Mouse (Mus musculus) myocyte (in vitro differentiated cells): ENCODE measurements around the gene Defb43. TPM values are rescaled to one million over a fixed set of nuclear protein-coding genes. Genes with fewer than 3 reads are reported as not detected.

Experiments used
- H3K27me3 ChIP-seq: one replicate; pipeline ENCODE4 v1.6.1; 2011; ENCODE audit not compliant: control insufficient read depth, insufficient read depth, insufficient read length
- H3K36me3 ChIP-seq: one replicate; pipeline ENCODE4 v1.6.1; 2011; ENCODE audit not compliant: control insufficient read depth, insufficient read depth
- H3K4me2 ChIP-seq: one replicate; pipeline ENCODE4 v1.6.1; 2011; ENCODE audit warnings: low read depth, control low read depth
- H3K4me3 ChIP-seq: one replicate; pipeline ENCODE4 v1.5.1; 2011; ENCODE audit warnings: mild to moderate bottlenecking, control low read depth, moderate library complexity
- H3K79me2 ChIP-seq: one replicate; pipeline ENCODE4 v1.6.1; 2011; ENCODE audit not compliant: control insufficient read depth, insufficient read depth
- H3ac ChIP-seq: one replicate; pipeline ENCODE4 v1.6.1; 2011; ENCODE audit not compliant: control insufficient read depth, insufficient read length
- CEBPB ChIP-seq: IDR thresholded peaks from 2 replicates; pipeline ENCODE4 v1.6.1; 2011; ENCODE audit warnings: mild to moderate bottlenecking, moderate library complexity; ENCODE audit not compliant: poor library complexity, insufficient read depth, severe bottlenecking
- E2F4 ChIP-seq: IDR thresholded peaks from one replicate; pipeline ENCODE4 v1.6.1; 2011; ENCODE audit warnings: mild to moderate bottlenecking, control low read depth, moderate library complexity; ENCODE audit not compliant: insufficient read depth
- MAX ChIP-seq: IDR thresholded peaks from one replicate; pipeline ENCODE4 v1.6.1; 2011; ENCODE audit warnings: low read depth, mild to moderate bottlenecking, control low read depth
- MYOD1 ChIP-seq, 3 experiments: IDR thresholded peaks; one replicate each; pipeline ENCODE4 v1.6.1; 2011; ENCODE audit warnings: control low read depth in 2 of 3, low read depth in 2 of 3, mild to moderate bottlenecking in 2 of 3, moderate library complexity in 1 of 3; ENCODE audit not compliant: insufficient read length in 2 of 3, control insufficient read depth in 1 of 3
- MYOG ChIP-seq, 3 experiments: IDR thresholded peaks; one replicate each; pipeline ENCODE4 v1.6.1; 2011; ENCODE audit warnings: control low read depth in 2 of 3, low read depth in 2 of 3, mild to moderate bottlenecking in 2 of 3; ENCODE audit not compliant: insufficient read length in 2 of 3, control insufficient read depth in 1 of 3, insufficient read depth in 1 of 3
- POLR2A ChIP-seq: IDR thresholded peaks from one replicate; pipeline ENCODE4 v1.6.1; 2011; ENCODE audit warnings: low read depth, mild to moderate bottlenecking, control low read depth, moderate library complexity; ENCODE audit not compliant: insufficient read length
- POLR2AphosphoS2 ChIP-seq: IDR thresholded peaks from one replicate; pipeline ENCODE4 v1.6.1; 2011; ENCODE audit warnings: low read depth, control low read depth; ENCODE audit not compliant: insufficient read length
- REST ChIP-seq: IDR thresholded peaks from one replicate; pipeline ENCODE4 v1.6.1; 2011; ENCODE audit warnings: mild to moderate bottlenecking, control low read depth, moderate library complexity; ENCODE audit not compliant: insufficient read depth, insufficient read length
- SRF ChIP-seq: IDR thresholded peaks from one replicate; pipeline ENCODE4 v1.6.1; 2011; ENCODE audit warnings: low read depth; ENCODE audit not compliant: control insufficient read depth, insufficient read length
- TCF12 ChIP-seq: IDR thresholded peaks from one replicate; pipeline ENCODE4 v1.6.1; 2011; ENCODE audit warnings: mild to moderate bottlenecking, control low read depth; ENCODE audit not compliant: poor library complexity, insufficient read depth, severe bottlenecking
- TCF3 ChIP-seq: IDR thresholded peaks from one replicate; pipeline ENCODE4 v1.6.1; 2011; ENCODE audit warnings: low read depth, control low read depth; ENCODE audit not compliant: insufficient read length
- USF1 ChIP-seq: IDR thresholded peaks from one replicate; pipeline ENCODE4 v1.6.1; 2011; ENCODE audit warnings: low read depth, mild to moderate bottlenecking, control low read depth, moderate library complexity
- polyA plus RNA-seq: library from polyadenylated mRNA; unstranded; fragments of >200 nt; fragmentation: generic; extraction: Trizol; gene quantifications from one replicate; pipeline ENCODE4 v1.2.1, GENCODE M21; 2012; ENCODE audit warnings: missing spikeins

Gene Defb43
- not detected for polyA plus RNA-seq

DNA sequence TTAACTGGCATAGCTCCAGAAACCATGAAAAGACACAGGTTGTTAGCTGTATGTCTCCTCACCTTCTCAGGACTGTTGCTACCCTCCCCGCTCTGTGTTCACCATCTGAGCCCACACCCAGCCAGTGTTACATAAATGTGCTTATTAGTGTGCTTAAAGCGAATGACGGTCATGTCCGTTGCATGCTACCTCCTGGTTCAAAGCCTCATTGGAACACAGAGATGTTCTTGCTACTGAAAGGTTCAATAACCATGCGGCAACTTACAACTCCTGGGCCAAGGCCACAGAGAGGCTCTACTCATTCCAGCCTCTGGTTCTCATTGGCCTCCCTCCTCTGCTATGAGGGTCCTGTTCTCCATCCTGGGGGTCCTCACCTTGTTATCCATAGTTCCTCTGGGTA lies at the start of gene Defb43:
Defb43 (plus strand) TSS at position 301 of the 400 bp plus-strand sequence.
- no peaks in the 10 kb centered on the region for H3K79me2 ChIP-seq
- no peaks in the 10 kb centered on the region for H3K36me3 ChIP-seq
- no peaks in the 10 kb centered on the region for H3K27me3 ChIP-seq
- no peak within 1 kb of the TSS for H3ac ChIP-seq
- TF ChIP-seq POLR2A (no peak), MAX (no peak), E2F4 (no peak), MYOG (IDR thresholded peaks at IDR 0.05; ENCODE audit: control insufficient read depth in 1 of 3, insufficient read depth in 1 of 3, insufficient read length in 2 of 3, low read depth in 2 of 3) (no peak), REST (no peak), CEBPB (no peak), MYOD1 (IDR thresholded peaks at IDR 0.05; ENCODE audit: control insufficient read depth in 1 of 3, insufficient read length in 2 of 3, low read depth in 2 of 3) (no peak), USF1 (no peak), POLR2AphosphoS2 (no peak), TCF3 (no peak), TCF12 (no peak), SRF (no peak)
- H3K4me2 ChIP-seq = no peak within 1 kb of the TSS
- H3K4me3 ChIP-seq = no peak within 1 kb of the TSS

DNA sequence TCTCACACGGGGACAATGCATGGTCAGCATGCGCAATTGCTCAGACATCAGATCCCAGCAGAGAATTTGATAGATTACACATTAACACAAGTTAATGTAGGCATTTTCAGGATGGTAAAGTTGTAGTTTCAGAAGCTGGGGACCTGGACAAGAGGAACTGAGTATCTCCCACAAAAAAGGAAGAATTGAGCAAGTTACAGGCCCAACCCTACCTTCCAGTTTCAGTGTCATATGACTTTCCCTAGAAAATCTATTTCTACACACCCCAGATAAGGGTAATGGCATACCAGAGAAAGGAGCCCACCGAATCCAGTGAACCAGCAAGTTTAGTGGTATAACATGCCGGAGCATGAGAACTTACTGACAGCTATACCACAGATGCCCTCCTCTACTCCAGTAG lies 47.9 kb upstream of the Defb43 start:
- H3K27me3 ChIP-seq = no peaks in the 10 kb centered on the region
- H3K79me2 ChIP-seq = no peaks in the 10 kb centered on the region
- TF ChIP-seq POLR2A (no peak), POLR2AphosphoS2 (no peak), MYOG (IDR thresholded peaks at IDR 0.05; ENCODE audit: control insufficient read depth in 1 of 3, insufficient read depth in 1 of 3, insufficient read length in 2 of 3, low read depth in 2 of 3) (no peak), CEBPB (no peak), TCF12 (no peak)
- H3K4me3 ChIP-seq = no peak overlapping the region
- no peak overlapping the region for H3ac ChIP-seq
- peaks cover 4% of the 10 kb centered on the region for H3K36me3 ChIP-seq
- H3K4me2 ChIP-seq = no peak overlapping the region

DNA sequence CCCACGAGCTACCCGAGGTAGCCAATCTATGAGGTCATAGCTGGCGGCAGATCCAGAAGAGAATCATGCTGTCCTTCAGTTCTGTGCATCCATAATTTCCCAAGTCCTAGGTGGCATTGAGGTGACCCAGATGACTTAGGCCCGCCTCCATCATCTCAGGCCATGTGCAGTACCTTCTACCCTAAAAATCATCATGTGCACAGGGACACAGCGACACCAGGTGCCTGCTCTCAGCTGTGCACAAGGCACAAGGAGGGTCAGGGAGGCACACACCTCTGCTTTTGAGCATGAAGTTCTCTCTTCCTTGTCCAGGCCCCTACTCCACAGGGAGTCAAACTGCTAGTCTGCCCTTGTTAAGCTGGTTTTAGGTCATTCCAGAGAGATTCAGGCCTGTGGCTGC lies 46.2 kb upstream of the Defb43 start:
- no peak overlapping the region for H3K4me2 ChIP-seq
- H3K4me3 ChIP-seq = no peak overlapping the region
- H3K36me3 ChIP-seq = no peaks in the 10 kb centered on the region
- H3K79me2 ChIP-seq = no peaks in the 10 kb centered on the region
- H3ac ChIP-seq = no peak overlapping the region
- no peaks in the 10 kb centered on the region for H3K27me3 ChIP-seq
- TF ChIP-seq USF1 = no peak
- no peak for TF ChIP-seq CEBPB
- TF ChIP-seq MYOG (IDR thresholded peaks at IDR 0.05; ENCODE audit: control insufficient read depth in 1 of 3, insufficient read depth in 1 of 3, insufficient read length in 2 of 3, low read depth in 2 of 3) = no peak
- no peak for TF ChIP-seq TCF12
- no peak for TF ChIP-seq POLR2A
- no peak for TF ChIP-seq MYOD1 (IDR thresholded peaks at IDR 0.05; ENCODE audit: control insufficient read depth in 1 of 3, insufficient read length in 2 of 3, low read depth in 2 of 3)
- TF ChIP-seq TCF3 = no peak
- TF ChIP-seq E2F4 = no peak
- TF ChIP-seq MAX = no peak
- TF ChIP-seq REST = no peak
- no peak for TF ChIP-seq SRF
- no peak for TF ChIP-seq POLR2AphosphoS2

DNA sequence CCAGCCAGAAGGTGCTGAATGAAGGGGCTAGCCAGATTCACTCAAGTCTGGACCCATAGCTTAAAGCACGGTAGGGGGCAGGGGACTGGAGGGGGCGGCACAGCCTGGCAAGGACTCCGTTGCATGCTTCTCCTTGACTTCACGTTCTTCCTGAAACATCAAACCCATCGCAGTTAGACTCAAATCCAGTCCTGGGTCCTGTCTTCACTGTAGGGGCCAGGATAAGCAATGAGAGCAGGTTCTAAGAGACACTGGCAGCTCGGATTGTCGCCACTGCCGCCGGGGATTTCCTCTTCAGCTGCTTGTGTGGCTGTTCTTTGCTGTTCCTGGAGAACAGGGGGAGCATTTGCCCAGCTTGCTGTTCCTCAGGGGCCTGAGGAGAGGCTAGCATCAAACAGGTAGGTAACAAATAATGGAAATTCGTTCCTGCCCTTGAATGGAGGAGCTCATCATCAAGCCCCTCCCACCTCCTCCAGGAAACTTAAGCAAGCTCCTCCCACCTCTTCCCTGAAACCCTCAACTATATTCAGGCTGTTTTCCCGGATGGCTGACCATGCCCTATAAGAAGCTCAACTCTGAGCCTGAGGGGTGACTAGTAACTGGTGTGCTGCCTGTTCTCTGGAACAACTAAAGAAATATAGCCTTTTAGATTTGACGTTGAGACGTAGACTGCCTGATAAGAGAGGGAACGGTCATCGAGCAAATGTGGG lies 45.6 kb upstream of the Defb43 start:
- Histone ChIP-seq H3K4me2 (no peak overlapping the region), H3ac (no peak overlapping the region), H3K27me3 (no peaks in the 10 kb centered on the region), H3K79me2 (no peaks in the 10 kb centered on the region), H3K4me3 (no peak overlapping the region), H3K36me3 (no peaks in the 10 kb centered on the region)
- TF ChIP-seq CEBPB (no peak), TCF12 (no peak), USF1 (no peak), TCF3 (no peak), SRF (no peak), REST (no peak), MAX (no peak), POLR2AphosphoS2 (no peak), MYOG (IDR thresholded peaks at IDR 0.05; ENCODE audit: control insufficient read depth in 1 of 3, insufficient read depth in 1 of 3, insufficient read length in 2 of 3, low read depth in 2 of 3) (no peak), POLR2A (no peak), MYOD1 (IDR thresholded peaks at IDR 0.05; ENCODE audit: control insufficient read depth in 1 of 3, insufficient read length in 2 of 3, low read depth in 2 of 3) (no peak), E2F4 (no peak)

DNA sequence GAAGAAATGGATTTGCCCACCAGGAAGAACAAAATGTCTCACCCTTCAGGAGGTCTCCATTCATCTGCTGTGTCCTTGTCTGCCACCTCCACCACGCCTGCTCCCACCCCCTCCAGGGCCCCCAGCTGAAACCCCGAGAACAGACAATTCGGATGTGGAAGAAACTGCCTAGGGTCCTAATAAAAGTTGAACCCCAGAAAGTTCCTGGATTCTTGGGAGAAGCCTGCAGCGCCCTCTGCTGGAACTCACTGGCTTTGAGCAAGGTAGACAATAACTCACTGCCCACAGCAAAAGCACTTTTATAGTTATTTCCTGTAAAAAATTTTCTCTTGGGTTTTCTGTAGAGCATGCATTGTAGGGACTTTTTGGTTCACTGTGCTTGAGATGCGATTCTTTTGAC lies 36.5 kb upstream of the Defb43 start:
- Histone ChIP-seq H3K4me3 (no peak overlapping the region), H3K27me3 (no peaks in the 10 kb centered on the region), H3K79me2 (no peaks in the 10 kb centered on the region), H3K4me2 (no peak overlapping the region), H3ac (no peak overlapping the region), H3K36me3 (no peaks in the 10 kb centered on the region)
- TF ChIP-seq POLR2A = no peak
- TF ChIP-seq TCF3 = no peak
- no peak for TF ChIP-seq E2F4
- no peak for TF ChIP-seq USF1
- no peak for TF ChIP-seq POLR2AphosphoS2
- no peak for TF ChIP-seq MYOG (IDR thresholded peaks at IDR 0.05; ENCODE audit: control insufficient read depth in 1 of 3, insufficient read depth in 1 of 3, insufficient read length in 2 of 3, low read depth in 2 of 3)
- TF ChIP-seq TCF12 = no peak
- TF ChIP-seq MAX = no peak
- no peak for TF ChIP-seq MYOD1 (IDR thresholded peaks at IDR 0.05; ENCODE audit: control insufficient read depth in 1 of 3, insufficient read length in 2 of 3, low read depth in 2 of 3)
- no peak for TF ChIP-seq CEBPB
- no peak for TF ChIP-seq SRF
- TF ChIP-seq REST = no peak
